Mouse (Mus musculus) layer of hippocampus, adult 18-20 months (tissue): ENCODE measurements at regions not wholly inside any gene's neighbourhood (a gene's known extent, or its start where the extent isn't known, plus 50 kb on each side); places are given as distances from the start of the nearest gene placed in this dataset.

Source experiments
- DNase-seq, 2 experiments: peaks; one replicate each; pipeline ENCODE4 v3.0.0; 2022; ENCODE audit warnings: low spot score in 2 of 2
- microRNA-seq, 2 experiments: library from miRNA; unstranded; fragments of <30 nt; microRNA quantifications; one replicate each; pipeline ENCODE4 v1.2.0; 2021

DNA sequence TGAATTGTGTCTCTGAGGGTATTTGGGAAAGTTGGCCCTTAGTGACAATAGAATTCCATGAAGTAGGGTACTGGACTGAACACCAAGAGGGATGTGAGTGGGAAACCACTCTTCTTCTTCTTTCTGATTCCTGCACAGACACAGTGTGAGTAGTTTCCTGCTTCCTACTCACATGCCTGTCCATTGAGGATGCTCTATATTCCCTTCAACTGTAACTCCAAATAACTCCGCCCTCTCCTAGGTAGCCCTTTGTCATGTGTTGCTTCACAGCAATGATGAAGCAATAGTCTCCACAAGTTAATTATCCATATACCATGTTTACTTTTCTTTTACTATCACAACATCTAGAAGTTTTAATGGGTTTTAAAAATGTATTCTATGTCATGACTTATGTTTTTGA lies 132.7 kb upstream of the Tusc1 start:
- no peak for DNase-seq

DNA sequence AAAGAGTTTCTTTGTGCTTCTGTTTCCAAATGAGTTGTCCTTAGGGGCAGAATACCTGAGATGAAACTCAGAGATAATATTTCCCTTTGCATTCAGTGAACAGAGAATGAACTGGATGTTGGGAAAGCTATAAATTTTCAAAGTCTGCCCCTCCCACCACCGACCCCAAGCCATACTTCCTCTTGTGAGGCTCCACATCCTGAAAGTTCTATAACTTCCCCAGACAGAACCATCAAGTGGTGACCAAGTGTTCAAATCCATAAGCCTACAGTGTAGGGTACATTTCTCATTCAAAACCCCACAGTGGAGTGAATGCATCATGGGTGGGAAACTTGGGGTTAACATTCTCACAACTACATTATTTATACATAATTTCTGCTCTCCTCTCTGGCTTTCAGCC lies 132.1 kb upstream of the Tusc1 start:
- no peak for DNase-seq

DNA sequence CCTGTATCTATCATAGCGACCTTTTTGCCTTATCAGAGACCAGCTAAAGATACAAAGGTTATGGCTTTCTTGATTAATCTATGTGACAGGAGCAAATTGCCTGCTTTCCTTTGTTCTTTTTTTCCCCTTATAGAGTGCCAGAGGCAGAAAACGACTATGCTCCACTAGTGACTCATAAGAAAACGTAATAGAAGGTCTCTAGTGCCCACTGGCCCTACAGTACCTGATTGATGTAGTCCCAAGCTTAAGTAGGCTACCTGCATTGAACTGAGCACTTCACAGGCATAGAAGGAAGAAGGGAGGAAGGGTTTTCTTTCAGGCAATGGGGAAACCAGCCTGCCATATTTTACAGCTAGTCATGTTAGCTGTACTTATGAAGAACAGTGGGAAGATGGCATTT lies 116.0 kb upstream of the Tusc1 start:
- no peak for DNase-seq

DNA sequence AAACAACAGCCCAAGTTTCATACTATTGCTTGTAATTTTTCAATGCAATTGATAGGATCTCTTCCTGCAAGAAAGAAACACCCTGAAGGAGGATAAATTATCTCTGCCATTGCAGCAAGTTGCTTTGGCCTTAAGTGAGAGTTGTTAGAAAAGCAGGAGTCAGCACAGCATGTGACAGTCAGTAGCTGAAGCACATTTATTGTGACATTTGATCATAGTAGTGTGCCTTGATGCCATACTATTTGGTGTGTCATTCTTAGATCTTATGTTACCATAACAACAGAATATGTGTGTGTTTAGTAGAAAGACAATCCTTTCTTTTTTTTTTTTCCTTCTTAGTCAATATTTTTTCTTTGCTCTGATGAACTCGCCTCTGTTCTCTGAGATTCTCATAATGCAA lies 115.5 kb upstream of the Tusc1 start:
- no peak for DNase-seq

DNA sequence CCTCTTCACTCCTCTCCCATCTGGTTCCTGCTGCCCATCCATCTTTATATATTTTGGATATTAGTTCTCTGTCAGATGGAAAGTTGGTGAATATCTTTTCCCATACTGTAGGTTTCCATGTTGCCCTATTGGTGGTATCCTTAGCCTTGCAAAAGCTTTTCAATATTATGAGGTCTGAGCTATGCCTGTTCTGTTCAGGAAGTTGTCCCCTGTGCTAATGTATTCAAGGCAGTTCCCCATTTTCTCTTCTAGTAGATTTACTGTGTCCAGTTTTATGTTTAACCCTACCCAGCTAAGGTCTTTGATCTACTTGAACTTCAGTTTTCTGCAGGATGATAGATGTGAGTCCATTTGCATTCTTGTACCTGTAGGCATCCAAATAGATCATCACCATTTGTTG lies 109.4 kb upstream of the Tusc1 start:
- no peak for DNase-seq

DNA sequence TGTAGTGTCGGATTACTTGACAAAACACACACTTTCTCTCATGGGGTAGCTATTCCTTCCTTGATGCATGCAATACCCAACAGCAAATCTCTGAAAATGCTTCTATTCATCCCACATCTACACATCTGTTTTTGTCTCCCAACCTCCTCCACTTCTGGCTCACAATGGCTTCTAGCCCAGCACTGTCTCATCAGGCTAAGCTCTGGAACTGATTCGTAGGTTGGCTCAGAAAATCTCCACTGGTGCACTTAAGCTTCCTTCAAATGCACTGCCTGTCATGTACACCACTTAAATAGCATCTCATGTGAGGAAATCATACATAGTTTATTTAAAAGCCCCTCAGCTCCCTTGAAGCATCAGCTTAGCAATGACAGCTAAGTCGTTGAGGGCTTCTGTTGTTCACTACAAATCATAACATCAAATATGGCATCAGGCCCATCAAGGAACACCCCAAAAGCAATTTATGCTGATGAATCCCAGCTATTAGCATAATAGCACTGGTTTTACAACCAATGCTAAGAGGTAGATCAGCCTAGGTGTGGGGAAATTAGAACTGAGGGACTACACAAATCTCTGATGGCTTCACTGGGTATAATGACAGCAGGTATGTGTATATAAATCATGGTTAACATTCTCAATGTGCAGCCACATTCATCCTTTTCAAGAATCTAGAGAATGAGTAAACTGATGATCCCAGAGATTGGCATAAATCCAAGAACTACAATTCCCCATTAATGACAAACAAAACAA lies 103.5 kb upstream of the Tusc1 start:
- no peak for DNase-seq

DNA sequence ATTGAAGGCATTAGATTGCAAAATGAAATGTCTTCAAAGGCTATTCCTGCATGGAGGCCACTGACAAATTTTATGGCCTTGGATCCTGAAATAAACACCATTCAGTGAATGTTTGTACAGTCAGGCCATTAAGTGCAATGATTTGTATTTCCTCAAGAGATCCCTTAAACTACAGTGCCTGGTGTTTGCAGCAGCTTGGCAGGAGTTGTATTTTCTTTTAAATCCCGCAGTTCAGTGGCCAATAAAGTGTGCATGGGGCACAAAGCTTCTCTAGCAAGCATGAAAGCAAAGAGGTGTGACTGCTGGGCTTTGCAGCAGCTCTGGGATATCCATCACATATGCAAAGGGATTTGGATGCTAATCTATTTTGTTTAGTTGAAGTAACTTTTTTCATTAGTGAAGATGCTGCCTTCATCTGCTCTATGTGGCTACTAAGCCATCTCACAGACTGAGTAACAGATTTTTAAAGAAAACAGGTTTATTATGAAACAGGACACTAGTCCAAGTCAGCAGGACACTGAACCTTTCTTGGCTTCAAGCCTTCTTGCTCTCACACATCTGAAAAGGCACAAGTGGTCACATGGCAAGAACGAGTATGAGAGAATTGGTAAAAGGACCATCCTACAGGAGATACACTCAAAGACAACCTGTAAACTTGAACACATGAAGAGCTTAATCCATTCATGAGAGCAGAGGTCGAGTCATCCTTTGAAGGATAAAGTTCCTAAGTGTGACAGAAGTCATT lies 102.2 kb upstream of the Tusc1 start:
- no peak for DNase-seq

DNA sequence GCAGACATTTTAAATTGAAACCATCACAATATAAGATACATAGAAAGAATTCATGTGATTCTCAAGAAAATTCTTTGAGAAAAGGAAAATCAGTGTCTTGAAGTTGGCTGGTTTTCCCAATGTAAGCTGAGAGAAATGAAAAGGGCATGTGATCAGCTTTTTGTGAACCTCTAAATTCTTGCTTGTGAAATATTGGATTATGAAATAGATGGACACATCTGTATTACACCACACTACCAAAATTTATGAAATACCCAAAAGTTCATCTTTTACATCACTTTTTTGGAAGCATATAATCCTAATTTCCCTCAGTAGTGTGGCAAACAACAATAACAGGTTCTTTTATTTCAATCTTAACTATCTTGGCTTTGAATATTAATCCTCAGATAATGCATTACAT lies 77.4 kb upstream of the Tusc1 start:
- DNase-seq: no peak

DNA sequence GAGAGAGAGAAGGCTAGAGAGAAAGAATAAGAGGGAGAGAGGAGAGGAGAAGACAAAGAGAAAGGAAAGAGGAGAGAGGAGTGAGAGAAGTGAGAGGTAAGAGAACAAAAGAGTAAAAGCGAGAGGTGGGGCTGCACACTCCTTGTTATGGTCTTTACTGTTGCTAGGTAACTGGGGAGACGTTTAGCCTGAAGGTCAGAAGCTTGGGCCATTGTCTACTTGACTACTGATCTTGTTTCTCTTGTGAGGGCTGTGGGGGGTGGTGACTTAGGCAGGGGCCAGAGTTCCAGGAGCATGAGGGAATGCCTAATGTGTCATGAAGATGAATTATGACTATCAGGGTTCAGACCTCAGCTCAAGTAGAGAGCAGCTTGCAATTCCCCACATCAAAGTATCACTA lies 71.6 kb upstream of the Tusc1 start:
- DNase-seq: no peak

DNA sequence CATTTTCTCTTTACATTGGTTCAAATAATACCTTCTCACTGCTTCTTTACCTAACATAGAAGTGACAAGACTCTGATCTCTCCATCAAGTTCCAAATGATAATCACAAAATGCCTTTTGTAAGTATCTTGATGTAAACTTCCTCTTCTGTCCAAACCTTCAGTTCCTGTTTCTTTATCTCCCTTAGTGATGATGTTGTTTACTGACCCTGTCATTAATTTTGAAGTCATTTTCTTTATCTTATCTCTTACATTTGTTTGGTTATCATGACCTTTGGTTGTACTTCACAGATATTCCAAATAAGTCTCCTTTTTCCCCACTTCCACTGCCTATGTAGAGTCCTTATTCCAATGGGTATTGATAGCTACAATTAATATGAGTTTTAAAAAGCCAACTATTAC lies 65.3 kb upstream of the Tusc1 start:
- no peak for DNase-seq

Small RNAs in the stretch of these regions (microRNA-seq; reads per million reads assigned to microRNA genes)
- 0 reads per million in 2 experiments for gene Gm22619
